Mouse (Mus musculus) liver (tissue): ENCODE results near the gene Hyal1.
"Not testable (repeated sequence)": the region's sequence is repeated elsewhere in the genome, so short reads cannot be mapped to it uniquely, and the experiment has no call there.

Source experiments
- DNase-seq: peaks from one replicate; pipeline ENCODE4 v3.0.0-alpha.2; 2020; ENCODE audit warnings: mixed read lengths

Hyal1 gene

DNA sequence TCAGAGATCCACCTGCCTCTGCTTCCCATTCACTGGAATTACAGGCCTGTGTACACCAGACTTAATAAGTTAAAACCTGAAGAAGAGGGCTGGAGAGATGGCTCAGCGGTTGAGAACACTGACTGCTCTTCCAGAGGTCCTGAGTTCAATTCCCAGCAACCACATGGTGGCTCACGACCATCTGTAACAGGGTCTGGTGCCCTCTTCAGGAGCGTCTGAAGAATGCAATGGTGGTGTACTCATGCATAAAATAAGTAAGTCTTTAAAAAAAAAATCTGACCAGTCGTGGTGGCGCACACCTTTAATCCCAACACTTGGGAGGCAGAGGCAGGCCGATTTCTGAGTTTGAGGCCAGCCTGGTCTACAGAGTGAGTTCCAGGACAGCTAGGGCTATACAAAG is 3.0 kb upstream of the Hyal1 start:
- not testable (repeated sequence) for DNase-seq

DNA sequence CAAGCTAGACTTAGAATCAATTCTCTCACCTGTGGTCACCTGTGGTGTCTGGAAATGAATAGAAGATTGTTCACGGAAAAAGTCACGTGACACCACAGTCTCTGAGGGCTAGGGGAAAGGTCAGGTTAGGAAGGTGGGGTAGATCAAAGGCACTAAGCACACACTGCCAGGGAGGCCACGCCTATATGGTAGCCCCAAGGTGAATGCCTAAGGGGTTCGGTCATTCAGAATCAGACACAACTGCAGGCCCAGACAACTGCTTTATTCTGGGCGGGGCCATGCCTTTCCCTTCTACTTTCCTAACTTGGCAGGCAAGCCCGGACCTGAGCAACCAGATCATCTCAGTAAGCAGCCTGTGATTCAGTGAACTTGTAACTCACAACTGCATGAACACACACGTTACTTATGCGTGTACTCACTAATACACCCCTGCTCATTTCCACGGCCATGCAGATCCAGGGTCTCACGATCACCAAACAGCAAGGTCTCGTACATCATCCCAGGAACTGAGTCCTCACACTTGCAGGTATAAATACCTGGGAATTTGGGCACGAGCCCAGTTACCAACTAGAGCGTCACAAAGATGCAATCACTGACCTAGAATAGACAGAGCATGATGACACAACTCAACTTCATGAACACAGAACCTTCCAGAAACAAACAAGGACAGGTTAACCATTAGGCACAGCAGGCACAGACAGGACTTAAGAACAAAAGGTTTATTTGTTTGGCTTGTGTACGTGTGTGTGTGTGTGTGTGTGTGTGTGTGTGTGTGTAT is 959 bp upstream of the Hyal1 start:
- DNase-seq = peak; percentile 12

DNA sequence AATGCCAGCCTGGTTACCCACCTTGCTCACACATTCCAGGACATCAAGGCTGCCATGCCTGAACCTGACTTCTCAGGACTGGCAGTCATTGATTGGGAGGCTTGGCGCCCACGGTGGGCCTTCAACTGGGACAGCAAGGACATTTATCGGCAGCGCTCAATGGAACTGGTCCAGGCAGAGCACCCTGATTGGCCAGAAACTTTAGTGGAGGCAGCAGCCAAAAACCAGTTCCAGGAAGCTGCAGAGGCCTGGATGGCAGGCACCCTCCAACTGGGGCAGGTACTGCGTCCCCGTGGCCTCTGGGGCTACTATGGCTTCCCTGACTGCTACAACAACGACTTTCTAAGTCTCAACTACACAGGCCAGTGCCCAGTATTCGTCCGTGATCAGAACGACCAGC is 1.1 kb downstream of the Hyal1 start:
- DNase-seq = no peak

DNA sequence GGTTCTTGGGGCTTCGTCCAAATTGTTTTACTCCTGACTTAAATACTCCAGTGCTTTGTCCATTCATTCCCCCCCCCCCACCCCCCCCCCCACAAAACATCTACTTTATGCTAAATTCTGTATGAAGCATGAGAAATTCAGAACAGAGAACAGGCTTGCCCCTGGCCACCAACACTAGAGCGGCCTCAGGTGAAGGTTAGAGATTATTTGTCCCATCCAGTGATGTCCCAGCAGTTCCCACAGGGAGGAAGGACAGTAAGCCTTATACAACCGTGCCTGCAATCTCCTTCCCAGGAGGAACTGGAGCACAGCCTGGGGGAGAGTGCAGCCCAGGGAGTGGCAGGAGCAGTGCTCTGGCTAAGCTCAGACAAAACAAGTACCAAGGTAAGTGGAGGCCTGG is 1.9 kb downstream of the Hyal1 start, which contains the start of gene Naa80:
Gene Naa80, plus strand, starts transcription at position 301 of the 400 bp plus-strand sequence.
- DNase-seq = no peak

DNA sequence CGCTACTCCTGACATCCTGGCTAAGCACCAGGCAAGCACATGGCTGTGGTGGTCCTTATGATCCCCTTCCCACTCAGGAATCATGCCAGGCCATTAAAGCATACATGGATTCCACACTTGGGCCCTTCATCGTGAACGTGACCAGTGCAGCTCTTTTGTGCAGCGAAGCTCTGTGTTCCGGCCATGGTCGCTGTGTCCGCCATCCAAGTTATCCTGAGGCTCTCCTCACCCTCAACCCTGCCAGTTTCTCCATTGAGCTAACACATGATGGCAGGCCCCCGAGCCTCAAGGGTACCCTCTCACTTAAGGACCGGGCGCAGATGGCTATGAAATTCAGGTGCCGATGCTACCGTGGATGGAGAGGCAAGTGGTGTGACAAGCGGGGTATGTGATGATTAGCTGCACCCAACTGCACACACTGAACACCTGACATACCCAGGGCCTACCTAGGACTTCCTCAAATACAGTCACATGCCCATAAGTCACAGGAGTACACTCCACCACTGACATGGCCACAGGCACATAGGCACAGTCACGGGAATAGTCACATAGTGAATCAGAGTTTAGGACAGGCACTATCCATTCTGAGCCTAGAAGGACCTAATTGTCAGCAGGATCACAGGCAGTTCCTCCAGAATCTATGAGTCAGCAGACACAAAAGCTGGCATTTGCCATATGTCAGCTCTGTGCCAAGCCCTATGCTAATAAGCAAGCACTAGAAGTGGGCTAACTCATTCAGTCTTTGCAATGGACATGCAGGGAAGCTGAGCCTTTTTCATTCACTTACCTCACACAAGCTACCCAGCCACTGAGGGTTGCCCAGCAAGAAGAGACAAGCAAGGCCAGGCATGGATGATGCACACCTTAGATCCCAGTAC is 2.5 kb downstream of the Hyal1 start:
- DNase-seq = no peak

DNA sequence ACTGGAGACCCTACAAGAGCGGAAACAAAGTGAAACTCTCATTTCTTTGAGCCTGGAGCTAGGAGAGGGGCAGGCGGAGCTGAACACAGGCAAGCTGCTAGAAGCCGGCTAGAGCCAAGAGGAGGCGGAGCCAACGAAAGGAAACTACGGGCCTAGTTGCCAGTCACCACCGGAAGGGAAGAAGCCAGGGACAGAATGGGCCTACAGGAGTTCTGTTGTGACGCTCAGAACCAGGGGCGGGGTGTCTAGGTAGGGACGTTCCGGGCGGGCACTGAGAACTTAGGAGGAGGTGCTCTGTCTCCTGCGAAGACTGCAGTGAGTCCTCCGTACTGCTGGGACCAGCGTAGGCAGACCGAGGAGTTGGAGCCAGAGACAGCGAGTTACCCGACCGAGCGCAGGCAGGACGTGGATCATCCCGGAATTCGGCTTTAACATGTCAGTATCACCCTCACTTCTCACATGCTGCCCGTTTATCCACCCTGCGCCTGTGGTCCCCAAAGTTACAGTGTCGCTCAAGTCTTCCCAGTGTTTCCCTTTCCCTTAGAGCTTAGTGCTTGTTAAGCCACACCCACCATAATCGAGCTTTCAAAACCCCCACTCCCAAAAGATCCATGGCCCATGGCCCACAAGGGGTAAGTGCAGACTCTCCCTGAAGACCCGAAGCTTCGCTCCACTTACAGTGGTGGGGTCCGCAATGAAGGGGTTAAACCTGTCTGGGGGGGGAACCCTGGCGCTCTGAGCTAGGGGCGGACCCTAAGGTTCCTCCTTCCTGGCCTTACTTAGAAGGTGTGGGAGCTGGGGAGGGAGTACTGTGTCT is 4.0 kb downstream of the Hyal1 start, which contains the start of gene Hyal3:
Gene Hyal3, plus strand, starts transcription at position 318 of the 817 bp plus-strand sequence.
- peak; percentile 92 for DNase-seq

DNA sequence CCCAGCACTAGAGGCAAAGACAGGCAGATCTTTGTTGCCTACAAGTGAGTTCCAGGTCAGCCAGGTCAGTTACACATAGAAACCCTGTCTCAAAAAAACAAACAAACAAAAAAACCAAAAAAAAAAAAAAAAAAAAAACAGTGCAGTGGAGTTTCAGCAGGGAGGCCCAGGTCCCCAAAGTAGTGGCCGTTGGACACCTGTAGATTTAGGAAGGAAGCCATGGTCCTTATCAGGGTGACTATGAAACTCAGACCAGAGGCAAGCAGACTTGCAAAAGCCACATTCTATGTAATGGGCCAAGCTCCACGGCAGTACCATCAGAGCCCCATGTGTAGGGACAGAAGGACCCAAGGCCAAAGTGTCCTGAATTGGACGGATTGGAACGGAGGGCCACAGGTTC is 4.9 kb downstream of the Hyal1 start:
- DNase-seq = no peak

DNA sequence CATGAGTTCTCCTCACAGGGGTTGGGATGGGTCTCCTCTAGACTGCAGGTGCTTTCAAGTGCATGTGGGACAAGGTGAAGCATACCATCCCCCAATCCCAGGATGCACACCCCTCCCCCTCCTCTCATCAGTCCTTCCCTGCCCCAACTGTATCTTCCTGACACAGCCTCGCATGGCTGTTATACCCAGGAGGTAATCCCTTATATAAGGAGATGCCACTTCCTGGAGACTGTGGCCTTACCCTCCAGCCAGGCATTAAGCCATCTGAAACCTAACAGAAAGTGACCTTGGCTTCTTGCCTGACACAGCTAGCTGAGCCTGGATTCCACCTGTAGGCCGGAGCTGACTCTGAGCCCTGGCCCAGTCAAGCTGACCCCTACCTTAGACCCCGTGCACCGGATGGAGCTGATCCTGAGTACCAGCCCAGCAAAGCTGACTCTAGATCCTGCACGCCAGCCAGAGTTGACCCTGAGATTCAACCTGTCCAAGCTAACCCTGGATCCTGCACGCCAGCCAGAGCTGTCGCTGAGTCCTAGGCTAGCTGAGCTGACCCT is 5.9 kb downstream of the Hyal1 start:
- no peak for DNase-seq

DNA sequence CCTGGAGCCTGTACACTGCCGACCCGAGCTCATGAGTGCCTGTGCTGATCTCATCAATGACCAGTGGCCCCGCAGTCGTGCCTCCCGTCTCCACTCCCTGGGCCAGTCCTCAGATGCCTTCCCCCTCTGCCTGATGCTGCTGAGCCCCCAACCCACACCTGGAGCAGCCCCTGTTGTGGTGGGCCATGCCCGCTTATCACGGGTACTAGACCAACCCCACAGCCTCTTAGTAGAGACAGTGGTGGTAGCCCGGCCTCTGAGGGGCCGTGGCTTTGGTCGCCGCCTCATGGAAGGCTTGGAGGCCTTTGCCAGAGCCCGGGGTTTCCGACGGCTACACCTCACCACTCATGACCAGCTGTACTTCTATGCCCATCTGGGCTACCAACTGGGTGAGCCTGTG is 6.4 kb downstream of the Hyal1 start:
- no peak for DNase-seq

DNA sequence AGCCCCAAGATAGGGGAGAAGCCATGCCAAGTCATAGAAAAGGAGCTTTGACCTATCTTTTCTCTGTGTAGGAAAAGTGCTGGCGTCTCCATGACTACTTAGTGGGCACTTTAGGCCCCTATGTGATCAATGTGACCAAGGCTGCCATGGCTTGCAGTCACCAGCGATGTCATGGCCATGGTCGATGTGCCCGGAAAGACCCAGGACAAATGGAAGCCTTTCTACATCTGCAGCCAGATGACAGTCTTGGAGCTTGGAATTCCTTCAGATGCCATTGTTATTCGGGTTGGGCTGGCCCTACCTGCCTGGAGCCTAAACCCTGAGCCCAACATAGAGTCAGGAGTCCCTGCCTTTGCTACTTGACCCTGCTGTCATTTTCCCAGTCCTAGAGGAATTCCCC is 9.8 kb downstream of the Hyal1 start:
- DNase-seq = no peak

DNA sequence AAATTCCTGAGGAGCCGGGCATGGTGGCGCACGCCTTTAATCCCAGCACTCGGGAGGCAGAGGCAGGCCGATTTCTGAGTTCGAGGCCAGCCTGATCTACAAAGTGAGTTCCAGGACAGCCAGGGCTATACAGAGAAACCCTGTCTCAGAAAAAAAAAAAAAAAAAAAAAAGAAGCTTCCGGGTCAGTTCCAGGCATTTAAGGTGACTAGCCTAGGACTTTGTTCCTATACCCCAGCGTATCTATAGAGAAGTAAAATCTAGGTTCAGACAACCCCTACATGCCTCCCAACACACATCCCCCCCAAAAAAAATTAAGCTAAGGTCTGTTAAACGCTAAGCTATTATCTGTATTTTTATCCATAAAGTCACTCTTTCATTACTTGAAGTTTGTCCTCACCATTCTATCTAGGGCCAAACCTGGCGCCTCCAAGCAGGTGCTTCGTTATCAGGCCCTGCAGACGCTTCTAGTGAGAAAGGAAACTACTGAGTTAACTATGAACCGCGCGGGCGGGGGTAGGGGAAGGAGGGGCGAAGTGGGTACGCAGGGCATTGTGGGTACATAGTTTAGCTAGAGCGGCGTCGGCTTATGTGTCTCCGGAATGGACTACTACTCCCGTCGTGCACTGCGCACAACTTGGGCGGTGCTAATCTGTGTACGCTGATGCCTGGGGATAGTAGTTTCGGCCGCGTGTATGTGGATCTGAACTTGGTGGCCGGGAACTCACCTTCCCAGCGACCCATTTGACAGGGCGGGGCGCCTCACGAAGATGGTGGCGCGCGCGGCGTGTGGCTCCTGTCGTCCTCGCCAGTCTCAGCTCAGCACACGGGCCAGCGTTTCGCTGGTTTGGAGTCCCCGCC is 10.5 kb downstream of the Hyal1 start, which contains the start of gene Ifrd2:
Gene Ifrd2, plus strand, starts transcription at position 669 of the 859 bp plus-strand sequence.
- DNase-seq = peak; percentile 99

DNA sequence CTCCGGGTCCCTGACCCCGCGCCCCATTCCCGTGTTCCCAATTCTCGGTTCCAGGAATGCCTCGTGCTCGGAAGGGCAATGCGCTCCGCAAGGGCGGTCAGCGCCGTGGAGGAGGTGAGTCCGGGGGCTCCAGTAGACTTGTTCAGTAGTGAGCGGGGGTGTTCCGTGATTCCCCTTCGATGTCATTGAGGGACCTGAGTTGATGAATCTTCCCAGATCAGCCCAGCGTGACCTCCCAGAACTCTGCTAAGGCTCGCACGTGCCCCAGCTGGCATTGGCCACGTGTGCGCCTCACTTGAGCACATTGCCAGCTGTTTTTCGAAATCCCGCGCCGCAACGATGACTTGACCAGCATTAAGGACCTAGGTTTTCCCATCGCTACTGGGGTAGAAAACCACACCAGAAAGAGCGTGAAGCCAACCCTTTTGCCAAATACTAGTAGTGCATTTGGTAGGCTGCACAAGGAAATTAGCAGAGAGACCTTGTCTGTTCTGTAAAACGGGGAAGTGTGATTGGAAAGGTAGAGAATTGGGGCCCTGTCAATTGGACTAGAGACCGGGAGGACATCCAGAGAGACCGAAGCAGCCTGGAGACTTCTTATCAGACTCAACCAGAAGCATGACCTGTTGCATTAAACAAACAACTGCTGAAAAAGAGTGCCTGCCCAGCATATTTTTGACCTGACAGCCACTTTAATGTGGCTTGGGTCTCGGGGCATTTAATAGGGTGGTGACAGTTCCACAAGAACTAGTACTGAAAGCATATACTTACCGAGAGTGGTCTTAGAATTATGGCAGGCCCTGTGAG is 11.3 kb downstream of the Hyal1 start:
- peak; percentile 69 for DNase-seq

DNA sequence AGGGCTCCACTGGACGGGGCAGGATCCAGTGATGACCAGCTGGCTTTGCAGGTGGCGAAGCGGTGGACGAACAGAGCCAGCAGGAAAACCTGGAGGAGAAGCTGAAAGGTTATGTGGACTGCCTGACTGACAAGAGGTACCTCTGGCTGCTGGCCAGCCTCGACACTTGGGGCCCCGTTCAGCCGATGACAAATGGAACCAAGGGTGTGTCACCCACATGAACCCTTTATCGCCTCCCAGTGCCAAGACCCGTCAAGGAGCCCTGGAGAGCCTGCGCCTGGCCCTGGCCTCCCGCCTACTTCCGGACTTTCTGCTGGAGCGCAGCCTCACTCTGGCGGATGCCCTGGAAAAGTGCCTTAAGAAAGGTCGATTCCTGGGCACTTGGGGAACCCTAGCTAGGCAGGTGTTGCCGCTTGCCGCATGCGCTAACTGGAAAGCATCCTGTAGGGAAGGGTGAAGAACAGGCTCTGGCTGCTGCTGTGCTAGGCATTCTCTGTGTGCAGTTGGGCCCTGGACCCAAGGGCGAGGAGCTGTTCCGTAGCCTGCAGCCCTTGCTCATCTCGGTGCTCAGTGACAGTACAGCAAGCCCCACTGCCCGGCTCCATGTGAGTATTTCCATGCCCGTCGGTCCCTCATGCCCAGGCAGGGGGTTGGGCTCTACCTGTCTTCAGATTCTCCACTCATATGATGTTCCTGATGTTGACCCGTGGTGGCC is 13.5 kb downstream of the Hyal1 start:
- peak; percentile 83 for DNase-seq

DNA sequence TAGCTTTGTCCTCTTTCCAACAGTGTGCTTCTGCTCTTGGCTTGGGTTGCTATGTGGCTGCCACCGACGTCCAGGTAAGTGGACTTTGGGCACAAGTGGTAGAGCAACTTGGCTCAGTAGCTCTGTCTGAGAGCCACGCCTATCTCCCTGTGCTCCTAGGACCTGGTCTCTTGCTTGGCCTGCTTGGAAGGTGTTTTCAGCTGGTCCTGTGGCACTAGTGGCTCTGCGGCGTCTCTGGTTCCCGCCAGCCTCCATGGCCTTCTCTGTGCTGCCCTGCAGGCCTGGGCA is 14.0 kb downstream of the Hyal1 start:
- DNase-seq = no peak

DNA sequence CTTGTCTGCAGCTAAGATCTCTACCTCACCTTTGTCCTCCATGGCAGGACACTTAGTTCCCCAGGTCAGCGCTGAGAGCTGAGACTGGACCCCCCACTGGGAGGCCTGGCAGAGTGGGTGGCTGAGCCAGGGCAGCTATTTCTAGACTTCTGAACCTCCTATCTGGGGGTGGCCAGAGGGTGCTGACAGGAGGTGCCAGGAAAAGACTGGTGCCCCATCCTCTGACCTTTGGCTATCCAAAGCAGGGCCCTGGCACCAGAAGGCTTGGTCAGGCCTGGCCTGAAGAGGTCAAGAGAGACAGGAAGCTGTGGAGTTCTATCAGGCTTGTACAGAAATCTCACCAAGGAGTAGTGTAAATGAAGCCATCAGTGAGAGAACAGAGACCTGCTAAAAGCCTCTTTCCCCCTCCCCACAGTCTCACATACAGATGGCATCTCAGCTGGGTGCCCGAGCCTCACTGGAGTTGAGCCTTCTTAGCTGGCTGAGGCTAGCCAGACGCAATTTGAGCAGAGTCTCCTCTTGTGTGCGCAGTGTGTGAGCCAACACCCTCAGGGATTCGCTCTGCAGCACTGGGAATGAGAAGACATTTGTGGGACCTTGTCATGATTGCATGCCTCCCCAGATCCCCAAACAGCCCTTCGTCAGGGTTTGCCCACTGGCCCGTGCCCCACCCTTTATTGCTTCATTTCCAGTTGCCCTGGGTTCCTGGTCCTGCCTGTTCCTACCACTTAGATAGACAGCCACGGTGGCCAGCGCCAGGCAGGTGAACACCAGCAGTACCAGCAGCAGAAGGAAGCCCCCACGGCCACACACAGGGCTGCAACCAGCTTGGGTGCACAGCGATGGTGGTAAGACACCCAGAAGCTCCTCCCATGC is 16.6 kb downstream of the Hyal1 start:
- no peak for DNase-seq

DNA sequence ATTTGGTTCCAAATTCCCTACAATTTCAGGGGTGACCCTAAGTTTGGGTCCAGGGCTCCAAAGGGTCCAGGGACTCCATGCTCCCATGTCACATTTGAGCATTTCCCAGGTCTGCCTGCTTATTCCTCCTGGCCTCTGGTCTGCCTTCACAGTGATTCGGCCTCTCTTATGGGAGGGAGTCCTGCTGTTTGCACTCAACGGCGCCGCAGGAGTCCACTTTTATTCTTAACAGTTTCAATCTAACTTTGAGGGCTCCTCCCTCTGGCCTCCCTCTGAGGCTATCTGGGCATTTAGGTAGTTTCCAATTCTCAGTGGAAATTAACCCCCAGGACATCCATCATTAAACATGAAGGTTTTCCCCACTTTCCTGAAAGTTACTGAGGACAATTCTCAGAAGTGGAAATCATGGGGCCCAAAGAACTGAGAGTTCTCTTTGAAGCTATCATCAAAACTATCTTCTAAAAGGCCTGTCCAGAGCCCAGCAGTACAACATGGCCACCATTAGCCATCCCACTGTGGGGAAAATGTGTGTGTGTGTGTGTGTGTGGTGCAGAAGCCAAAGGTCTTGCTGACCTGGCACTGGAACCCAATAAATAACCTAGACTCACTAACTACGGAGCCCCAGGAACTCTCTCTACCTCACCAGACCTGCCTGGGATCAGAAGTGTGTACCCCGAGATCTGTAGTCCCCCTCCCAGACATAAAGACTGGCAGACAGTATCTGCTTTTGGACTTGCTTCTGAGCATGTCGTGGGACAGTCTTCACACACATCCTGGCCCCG is 17.7 kb downstream of the Hyal1 start:
- DNase-seq = no peak

DNA sequence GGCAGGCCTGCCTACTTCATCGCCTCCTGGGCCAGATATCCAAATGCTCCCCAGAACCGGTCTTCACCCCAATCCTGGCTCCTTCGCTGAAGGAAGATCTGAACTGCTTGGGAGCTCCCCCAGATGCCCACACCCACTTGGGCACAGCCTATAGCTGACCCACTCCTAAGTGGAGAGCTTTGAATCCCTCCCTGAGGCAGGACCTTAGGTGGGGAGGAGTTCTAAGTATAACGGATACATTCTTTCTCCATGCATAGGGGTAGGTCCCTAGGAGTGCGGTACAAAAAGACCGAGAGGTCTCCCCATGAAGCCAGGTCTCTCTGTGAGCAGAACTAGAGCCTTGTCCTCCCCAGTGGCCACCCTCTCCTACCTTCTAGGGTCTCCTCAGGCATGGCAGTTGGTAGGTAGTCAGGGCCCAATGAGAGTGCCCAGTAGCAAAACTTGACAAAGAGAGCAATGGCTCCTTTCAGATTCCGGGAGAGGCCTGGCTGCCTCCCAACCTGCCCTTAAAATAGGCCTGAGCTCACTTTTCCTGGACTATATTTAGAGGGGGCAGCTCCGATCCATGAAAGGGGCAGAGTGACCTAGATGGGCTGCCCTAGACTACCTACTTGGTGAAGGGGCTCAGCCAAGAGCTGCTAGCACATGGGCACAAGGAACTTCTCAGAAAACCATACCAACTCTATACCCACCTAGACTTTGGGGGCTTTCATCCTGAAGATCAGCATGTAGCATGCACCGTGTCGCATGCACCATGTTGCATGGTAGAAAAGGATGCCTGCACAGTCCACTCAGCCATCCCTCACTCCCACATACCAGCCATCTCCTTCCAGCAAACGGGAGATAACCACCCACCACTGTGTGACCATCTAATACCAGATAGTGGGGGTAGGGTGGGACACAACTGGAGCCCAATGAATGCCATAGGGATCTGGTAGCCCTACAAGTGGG is 20.2 kb downstream of the Hyal1 start:
- no peak for DNase-seq
